Mouse (Mus musculus) erythroblast, embryonic 14.5 days (primary cell): ENCODE data around the gene Gm10961.

Experiments used
- GATA1 ChIP-seq: IDR thresholded peaks from 2 replicates; pipeline ENCODE4 v1.6.1; 2012; ENCODE audit warnings: low read length, inconsistent platforms, mixed read lengths
- TAL1 ChIP-seq: IDR thresholded peaks from 3 replicates; pipeline ENCODE4 v1.6.1; 2012; ENCODE audit warnings: low read length, inconsistent platforms, mixed read lengths

GRCm38 (mm10) chr3:107680790-107681576 is 49.9 kb downstream of the Gm10961 start:
- TF ChIP-seq GATA1 (no peak), TAL1 (no peak)
